Mouse (Mus musculus) ES-Bruce4 (cell line): ENCODE data around the gene Gpr18. TPM values are rescaled to one million over a fixed set of nuclear protein-coding genes. Genes with fewer than 3 reads are reported as not detected.

Source experiments
- H3K27ac ChIP-seq: 2 replicates; pipeline ENCODE4 v1.5.1; 2012; ENCODE audit warnings: low read length, inconsistent platforms; ENCODE audit not compliant: insufficient read depth
- H3K27me3 ChIP-seq: 2 replicates; pipeline ENCODE4 v1.6.1; 2012; ENCODE audit warnings: mild to moderate bottlenecking, low read length, inconsistent platforms; ENCODE audit not compliant: control insufficient read depth, poor library complexity, insufficient read depth, severe bottlenecking
- H3K36me3 ChIP-seq: 2 replicates; pipeline ENCODE4 v1.6.1; 2012; ENCODE audit warnings: inconsistent platforms, mild to moderate bottlenecking, low read length, moderate library complexity; ENCODE audit not compliant: control insufficient read depth, poor library complexity, insufficient read depth, severe bottlenecking
- H3K4me1 ChIP-seq: one replicate; pipeline ENCODE4 v1.8.1; 2011; ENCODE audit warnings: low read length; ENCODE audit not compliant: control insufficient read depth, insufficient read depth
- H3K4me3 ChIP-seq: 2 replicates; pipeline ENCODE4 v1.5.1; 2011; ENCODE audit warnings: low read depth, mild to moderate bottlenecking, low read length
- H3K9ac ChIP-seq: 2 replicates; pipeline ENCODE4 v1.6.1; 2012; ENCODE audit warnings: low read depth, mild to moderate bottlenecking, inconsistent platforms; ENCODE audit not compliant: poor library complexity, severe bottlenecking
- H3K9me3 ChIP-seq: replicated peaks from 2 replicates; pipeline ENCODE4 v1.6.1; 2012; ENCODE audit warnings: mild to moderate bottlenecking, low read length, inconsistent platforms; ENCODE audit not compliant: control insufficient read depth, poor library complexity, insufficient read depth, severe bottlenecking
- CTCF ChIP-seq: IDR thresholded peaks from one replicate; pipeline ENCODE4 v1.8.1; 2011; ENCODE audit warnings: low read depth, low read length
- EP300 ChIP-seq: IDR thresholded peaks from 2 replicates; pipeline ENCODE4 v1.6.1; 2011; ENCODE audit warnings: low read depth, low read length; ENCODE audit not compliant: insufficient read depth
- POLR2A ChIP-seq: IDR thresholded peaks from one replicate; pipeline ENCODE4 v1.8.1; 2011; ENCODE audit warnings: low read length; ENCODE audit not compliant: insufficient read depth
- polyA plus RNA-seq: library from polyadenylated mRNA; stranded (reverse); fragments of >200 nt; gene quantifications from 2 replicates; pipeline ENCODE4 v1.2.4, GENCODE M21; 2011; ENCODE audit warnings: low read depth; ENCODE audit not compliant: missing spikeins, insufficient read depth, insufficient read length

The Gpr18 gene
- not detected in 2 replicates for polyA plus RNA-seq

- H3K9ac ChIP-seq = no peak within 1 kb of the TSS
- TF ChIP-seq POLR2A (no peak), EP300 (no peak), CTCF (no peak)
- H3K27me3 ChIP-seq = no peaks in the 10 kb centered on the region
- H3K36me3 ChIP-seq = no peaks in the 10 kb centered on the region
- H3K27ac ChIP-seq = no peak within 1 kb of the TSS
- H3K4me3 ChIP-seq = no peak within 1 kb of the TSS
- H3K4me1 ChIP-seq = no peaks in the 10 kb centered on the region
- no peaks in the 10 kb centered on the region for H3K9me3 ChIP-seq
Measured at GRCm38 (mm10) chr14:121915621-121916020, at the start of gene Gpr18. Gpr18 (minus strand) TSS chr14:121915781.

GRCm38 (mm10) chr14:121964990-121965389 is 49.4 kb upstream of the Gpr18 start, which contains the start of gene Gpr183:
Gpr183 (minus strand) TSS chr14:121965195.
- no peaks in the 10 kb centered on the region for H3K36me3 ChIP-seq
- H3K4me1 ChIP-seq = no peaks in the 10 kb centered on the region
- no peak within 1 kb of the TSS for H3K27ac ChIP-seq
- H3K4me3 ChIP-seq = no peak within 1 kb of the TSS
- H3K9me3 ChIP-seq = no peaks in the 10 kb centered on the region
- no peak for TF ChIP-seq EP300
- no peak for TF ChIP-seq POLR2A
- no peak for TF ChIP-seq CTCF
- no peaks in the 10 kb centered on the region for H3K27me3 ChIP-seq
- H3K9ac ChIP-seq = no peak within 1 kb of the TSS

GRCm38 (mm10) chr14:121963942-121964335 is 48.4 kb upstream of the Gpr18 start:
- Histone ChIP-seq H3K27ac (no peak overlapping the region), H3K4me3 (no peak overlapping the region), H3K9me3 (no peaks in the 10 kb centered on the region), H3K36me3 (no peaks in the 10 kb centered on the region), H3K4me1 (no peaks in the 10 kb centered on the region), H3K9ac (no peak overlapping the region), H3K27me3 (no peaks in the 10 kb centered on the region)
- TF ChIP-seq POLR2A = no peak

- Histone ChIP-seq H3K4me1 (no peaks in the 10 kb centered on the region), H3K4me3 (no peak overlapping the region), H3K9ac (no peak overlapping the region), H3K27me3 (no peaks in the 10 kb centered on the region), H3K9me3 (no peaks in the 10 kb centered on the region), H3K27ac (no peak overlapping the region), H3K36me3 (no peaks in the 10 kb centered on the region)
- TF ChIP-seq CTCF (no peak), EP300 (no peak), POLR2A (no peak)
Measured at GRCm38 (mm10) chr14:121963251-121963941, 47.8 kb upstream of the Gpr18 start.

- TF ChIP-seq CTCF (no peak), POLR2A (no peak), EP300 (no peak)
- Histone ChIP-seq H3K27me3 (no peaks in the 10 kb centered on the region), H3K4me1 (no peaks in the 10 kb centered on the region), H3K27ac (no peak overlapping the region), H3K36me3 (no peaks in the 10 kb centered on the region), H3K9ac (no peak overlapping the region), H3K9me3 (no peaks in the 10 kb centered on the region), H3K4me3 (no peak overlapping the region)
Measured at GRCm38 (mm10) chr14:121962128-121962890, 46.7 kb upstream of the Gpr18 start.
